Mouse (Mus musculus) neural tube, embryonic 11.5 days (tissue): ENCODE measurements at regions not wholly inside any gene's neighbourhood (a gene's known extent, or its start where the extent isn't known, plus 50 kb on each side); places are given as distances from the start of the nearest gene placed in this dataset.

Source experiments
- ATAC-seq: fragments of 200-750 bp; cut with Nextera tagmentation; 2 replicates; pipeline ENCODE4 v1.8.0; 2017; ENCODE audit warnings: moderate number of reproducible peaks, mild to moderate bottlenecking, moderate TSS enrichment, moderate library complexity; ENCODE audit not compliant: insufficient read depth, low FRiP score, low TSS enrichment
- DNase-seq: peaks from one replicate; pipeline ENCODE4 v3.0.0-alpha.2; 2015; ENCODE audit warnings: low spot score
- H3K27ac ChIP-seq: fragments of 300-500 bp; sonication (generic); 2 replicates; pipeline ENCODE4 v1.5.1; 2014; ENCODE audit warnings: low read depth, mild to moderate bottlenecking, low read length
- H3K27me3 ChIP-seq: fragments of 300-500 bp; sonication (generic); 2 replicates; pipeline ENCODE4 v1.6.1; 2014; ENCODE audit warnings: mild to moderate bottlenecking, low read length, mixed read lengths; ENCODE audit not compliant: control insufficient read depth, insufficient read depth
- H3K36me3 ChIP-seq: fragments of 300-500 bp; sonication (generic); 2 replicates; pipeline ENCODE4 v1.6.1; 2014; ENCODE audit warnings: mild to moderate bottlenecking, low read length, moderate library complexity, mixed read lengths; ENCODE audit not compliant: control insufficient read depth, insufficient read depth
- H3K4me1 ChIP-seq: fragments of 300-500 bp; sonication (generic); 2 replicates; pipeline ENCODE4 v1.6.1; 2014; ENCODE audit warnings: low read length, mixed read lengths; ENCODE audit not compliant: control insufficient read depth, insufficient read depth
- H3K4me2 ChIP-seq: fragments of 300-500 bp; sonication (generic); 2 replicates; pipeline ENCODE4 v1.6.1; 2014; ENCODE audit warnings: low read depth, mild to moderate bottlenecking, moderate library complexity
- H3K4me3 ChIP-seq: fragments of 300-500 bp; sonication (generic); 2 replicates; pipeline ENCODE4 v1.5.1; 2014; ENCODE audit warnings: low read depth, low read length
- H3K9ac ChIP-seq: fragments of 300-500 bp; sonication (generic); 2 replicates; pipeline ENCODE4 v1.6.1; 2014; ENCODE audit warnings: mild to moderate bottlenecking, low read length
- H3K9me3 ChIP-seq: fragments of 300-500 bp; sonication (generic); 2 replicates; pipeline ENCODE4 v1.6.1; 2016; ENCODE audit warnings: low read length; ENCODE audit not compliant: control insufficient read depth
- WGBS: fragments of 180-500 bp; shearing (Covaris S2); extraction: QIAGEN DNeasy Blood & Tissue Kit; methylation state at CpG from one replicate; pipeline ENCODE4 v1.1.7; 2014; 5-methylcytosine and 5-hydroxymethylcytosine counted together

DNA sequence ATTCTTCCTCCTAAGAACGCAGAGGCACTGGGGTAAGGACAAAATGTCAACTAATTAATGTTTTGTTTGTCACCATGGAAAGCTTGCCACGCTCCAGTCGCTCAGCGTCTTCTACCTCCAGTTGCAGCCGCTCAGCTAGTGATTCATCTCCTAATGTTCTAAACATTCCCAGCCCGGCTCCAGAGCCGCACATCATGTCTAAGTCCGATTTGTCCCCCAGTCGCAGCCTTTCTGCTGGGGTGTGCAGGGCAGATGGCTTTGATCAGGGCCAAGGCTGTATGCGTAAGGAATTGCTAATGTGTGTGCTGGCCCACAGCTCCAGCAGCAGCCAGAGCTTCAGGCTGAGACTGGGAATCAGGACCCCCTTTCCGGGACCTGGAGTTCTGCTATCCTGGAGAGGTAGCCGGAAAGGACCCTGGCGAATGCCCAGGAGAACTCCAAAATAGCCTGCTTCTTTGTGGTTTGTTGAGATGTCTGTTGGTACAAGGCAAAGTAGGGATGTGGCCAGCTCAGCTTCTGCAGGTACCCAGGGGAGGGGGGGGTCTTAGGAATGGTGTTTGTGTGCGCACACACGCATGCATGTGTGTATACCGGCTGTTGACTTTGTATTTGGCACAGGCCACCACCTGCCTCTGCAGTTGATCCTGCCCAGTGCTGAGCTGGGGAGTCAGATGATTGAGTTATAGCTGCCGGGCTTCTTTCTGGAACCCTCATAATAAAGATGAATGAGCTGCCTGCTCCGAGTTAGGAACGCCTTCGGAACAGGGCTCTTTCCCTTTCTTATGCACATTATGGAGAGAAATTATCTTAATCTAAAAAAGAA, 143.0 kb upstream of the Kcng1 start:
- Histone ChIP-seq H3K4me3 (no peak overlapping the region), H3K27ac (no peak overlapping the region), H3K4me2 (no peak overlapping the region), H3K4me1 (no peaks in the 10 kb centered on the region), H3K36me3 (no peaks in the 10 kb centered on the region), H3K27me3 (no peaks in the 10 kb centered on the region), H3K9ac (no peak overlapping the region), H3K9me3 (no peaks in the 10 kb centered on the region)
- DNase-seq = peak; percentile 22
- WGBS = 74% methylated on average over 20 of the region's 20 CpGs
- no peak for ATAC-seq

DNA sequence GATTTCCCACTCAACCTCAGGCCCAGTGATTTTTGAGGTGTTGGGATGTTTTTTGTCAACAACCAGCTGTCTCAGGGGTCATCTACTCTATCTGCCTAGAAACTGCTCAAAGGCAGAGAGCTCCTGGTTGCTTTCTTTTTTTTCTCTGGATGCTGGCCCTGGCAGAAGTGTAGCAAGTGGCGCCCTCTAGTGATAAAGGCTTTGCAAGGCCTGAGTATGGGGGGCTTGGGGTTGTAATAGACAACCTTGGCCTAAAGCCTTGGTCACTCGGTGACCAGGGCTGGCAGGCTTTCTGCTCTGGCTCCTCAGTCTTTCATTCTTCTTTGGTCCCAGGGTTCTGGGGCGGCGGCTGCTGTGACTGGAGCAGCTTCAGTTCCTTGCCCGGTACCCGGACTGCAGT, 142.0 kb upstream of the Kcng1 start:
- Histone ChIP-seq H3K9ac (no peak overlapping the region), H3K36me3 (no peaks in the 10 kb centered on the region), H3K4me2 (no peak overlapping the region), H3K4me3 (no peak overlapping the region), H3K27me3 (no peaks in the 10 kb centered on the region), H3K4me1 (no peaks in the 10 kb centered on the region), H3K27ac (no peak overlapping the region), H3K9me3 (no peaks in the 10 kb centered on the region)
- no peak for ATAC-seq
- peak; percentile 33 for DNase-seq
- 70% methylated on average over 6 of the region's 6 CpGs for WGBS

DNA sequence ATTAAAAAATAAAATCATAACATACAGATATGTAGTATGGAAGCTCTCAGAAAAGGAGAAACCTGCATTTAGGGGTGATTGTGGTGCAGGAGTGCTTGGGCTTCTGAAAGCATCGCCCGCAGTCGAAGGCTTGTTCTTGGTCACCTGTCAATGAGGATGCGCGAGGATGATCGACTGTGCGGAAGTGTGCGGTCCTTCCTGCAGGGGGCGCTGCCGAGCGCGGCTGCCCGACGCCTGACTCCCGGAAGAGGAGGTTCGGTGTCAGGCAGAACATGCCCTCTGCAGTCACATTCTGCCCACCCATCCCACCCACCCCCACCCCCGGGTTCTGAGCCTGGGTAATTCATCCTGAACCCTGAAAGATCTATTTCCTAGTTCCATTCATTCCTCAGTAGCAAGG, 133.6 kb upstream of the Kcng1 start:
- 20% methylated on average over 17 of the region's 17 CpGs for WGBS
- ATAC-seq (no peak), DNase-seq (peak; percentile 19)
- no peaks in the 10 kb centered on the region for H3K9me3 ChIP-seq
- H3K4me2 ChIP-seq = no peak overlapping the region
- no peaks in the 10 kb centered on the region for H3K27me3 ChIP-seq
- no peak overlapping the region for H3K4me3 ChIP-seq
- no peak overlapping the region for H3K27ac ChIP-seq
- H3K36me3 ChIP-seq = no peaks in the 10 kb centered on the region
- no peaks in the 10 kb centered on the region for H3K4me1 ChIP-seq
- no peak overlapping the region for H3K9ac ChIP-seq

DNA sequence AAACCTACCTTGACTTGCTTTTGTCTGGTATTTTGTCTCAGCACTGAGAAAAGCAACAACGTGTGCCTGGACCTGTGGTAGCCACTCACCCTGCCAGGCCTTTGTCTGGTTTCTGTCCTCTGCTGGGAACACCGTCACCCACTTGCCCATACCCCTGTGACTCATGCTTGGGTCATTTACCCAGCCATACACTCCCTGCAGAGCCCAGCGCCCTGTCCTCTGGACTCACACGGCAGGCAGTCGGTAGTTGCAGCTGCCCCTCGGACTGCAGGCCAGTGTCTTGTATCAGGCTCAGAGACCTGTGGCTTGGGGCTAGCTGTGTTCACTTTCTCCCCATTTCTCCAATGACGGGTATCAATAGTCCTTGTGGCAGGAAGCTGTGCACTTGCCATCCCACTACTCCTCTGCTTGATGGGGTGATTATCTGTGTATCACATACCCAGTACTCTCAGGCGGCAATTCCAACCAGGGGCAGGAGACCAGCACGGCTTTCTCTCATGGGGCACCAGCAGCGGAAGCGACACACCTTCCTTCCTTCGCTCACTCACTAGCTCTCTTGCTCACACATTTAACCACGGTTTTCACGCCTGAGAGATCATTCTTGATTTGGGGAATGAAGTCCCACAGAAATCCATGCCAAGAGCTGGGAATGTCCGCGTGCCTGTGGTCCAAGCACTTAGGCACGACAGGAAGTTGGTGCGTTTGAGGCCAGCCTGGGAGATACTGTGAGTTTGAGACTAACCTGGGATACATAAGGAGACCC, 132.8 kb upstream of the Kcng1 start:
- no peak overlapping the region for H3K4me3 ChIP-seq
- H3K27ac ChIP-seq = no peak overlapping the region
- no peak for ATAC-seq
- no peak overlapping the region for H3K4me2 ChIP-seq
- H3K36me3 ChIP-seq = no peaks in the 10 kb centered on the region
- no peak for DNase-seq
- H3K4me1 ChIP-seq = no peaks in the 10 kb centered on the region
- WGBS = 88% methylated on average over 18 of the region's 18 CpGs
- no peak overlapping the region for H3K9ac ChIP-seq
- H3K9me3 ChIP-seq = no peaks in the 10 kb centered on the region
- H3K27me3 ChIP-seq = no peaks in the 10 kb centered on the region

DNA sequence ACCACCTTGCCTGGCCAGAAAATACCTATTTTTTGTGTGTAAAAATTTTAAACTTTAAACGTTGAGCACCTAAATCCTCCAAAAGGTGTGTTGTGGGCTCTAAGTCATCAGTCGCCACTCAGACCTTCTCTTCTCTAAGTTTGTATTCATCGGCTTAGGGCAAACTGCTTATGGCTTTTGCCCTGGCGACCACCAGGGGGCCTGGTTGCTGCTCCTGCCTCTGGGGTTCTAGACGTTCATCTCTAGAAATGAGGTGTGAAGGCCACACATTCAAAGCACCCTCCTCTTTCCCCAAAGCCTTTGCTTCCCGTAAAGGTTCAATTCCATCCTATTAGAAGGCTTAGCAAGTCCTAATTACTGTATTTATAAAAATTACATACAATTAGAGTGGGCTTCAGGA, 131.3 kb upstream of the Kcng1 start:
- Histone ChIP-seq H3K36me3 (no peaks in the 10 kb centered on the region), H3K9me3 (no peaks in the 10 kb centered on the region), H3K4me1 (no peaks in the 10 kb centered on the region), H3K9ac (no peak overlapping the region), H3K4me2 (no peak overlapping the region), H3K27ac (no peak overlapping the region), H3K27me3 (no peaks in the 10 kb centered on the region), H3K4me3 (no peak overlapping the region)
- ATAC-seq (no peak), DNase-seq (no peak)
- WGBS = 58% methylated on average over 6 of the region's 6 CpGs

DNA sequence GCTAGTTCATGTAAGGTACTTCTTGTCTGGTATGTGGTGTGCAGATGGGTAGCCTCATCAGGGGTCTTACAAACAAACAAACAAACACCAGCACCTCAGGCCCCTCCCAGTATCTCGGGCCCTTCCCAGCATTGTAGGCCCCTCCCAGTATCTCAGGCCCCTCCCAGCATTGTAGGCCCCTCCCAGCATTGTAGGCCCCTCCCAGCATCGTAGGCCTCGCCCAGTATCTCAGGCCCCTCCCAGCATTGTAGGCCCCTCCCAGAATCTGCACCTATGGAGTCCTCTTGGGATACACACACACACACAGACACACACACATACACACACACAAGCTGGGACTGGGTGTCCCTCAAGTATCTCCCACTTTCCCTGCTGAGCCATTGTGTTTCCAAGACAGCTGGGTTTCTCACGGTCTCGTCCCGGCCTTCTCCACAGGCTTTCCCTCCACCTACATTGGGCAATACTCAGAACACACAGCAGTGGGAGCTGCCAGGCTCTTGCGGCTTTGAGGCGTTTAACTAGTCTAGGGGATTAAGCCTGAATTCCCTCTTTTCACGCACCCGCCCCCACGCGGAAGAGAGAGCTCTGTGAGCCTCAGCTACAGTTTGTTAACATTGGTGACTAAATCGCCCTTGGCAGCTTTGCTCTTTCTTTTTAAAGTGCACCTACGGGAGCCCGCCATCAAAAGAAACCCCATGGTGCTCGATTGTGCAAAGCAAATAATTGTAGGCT, 121.4 kb upstream of the Kcng1 start:
- no peak for ATAC-seq
- Histone ChIP-seq H3K27ac (no peak overlapping the region), H3K9me3 (no peaks in the 10 kb centered on the region), H3K36me3 (no peaks in the 10 kb centered on the region), H3K9ac (no peak overlapping the region), H3K4me2 (no peak overlapping the region), H3K4me3 (no peak overlapping the region), H3K4me1 (no peaks in the 10 kb centered on the region), H3K27me3 (no peaks in the 10 kb centered on the region)
- WGBS = 55% methylated on average over 16 of the region's 16 CpGs
- no peak for DNase-seq

DNA sequence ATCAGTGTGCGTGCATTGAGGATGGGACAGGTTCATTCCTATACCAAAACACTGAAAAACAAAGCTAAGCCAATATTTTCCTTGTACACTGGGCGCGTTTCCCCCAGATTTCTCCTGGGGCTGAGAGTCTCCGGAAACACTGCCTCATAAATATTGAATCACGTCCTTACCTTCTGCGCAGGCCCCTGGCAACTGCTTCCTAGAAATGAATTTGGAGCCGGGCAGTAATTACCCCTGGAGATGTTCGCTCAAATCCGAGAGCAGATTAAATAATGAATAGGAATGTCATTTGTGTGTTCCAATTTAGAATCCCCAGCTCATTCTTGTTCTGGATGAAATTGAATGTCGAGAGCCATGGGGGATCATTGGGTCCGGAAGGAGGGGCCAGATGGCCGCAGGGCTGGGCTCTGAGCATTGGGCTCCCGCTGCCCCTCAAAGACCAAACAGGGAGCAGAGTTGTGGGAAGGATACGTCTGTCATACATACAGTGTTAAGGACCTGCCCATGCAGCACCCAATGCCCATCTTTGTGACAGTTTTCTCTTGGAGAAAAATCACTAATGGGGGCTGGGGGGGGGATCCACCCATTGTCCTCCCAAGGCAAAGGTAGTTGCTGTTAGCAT, 117.7 kb upstream of the Kcng1 start:
- DNase-seq (no peak), ATAC-seq (no peak)
- Histone ChIP-seq H3K4me1 (no peaks in the 10 kb centered on the region), H3K9me3 (no peaks in the 10 kb centered on the region), H3K27me3 (no peaks in the 10 kb centered on the region), H3K27ac (no peak overlapping the region), H3K9ac (no peak overlapping the region), H3K4me2 (no peak overlapping the region), H3K36me3 (no peaks in the 10 kb centered on the region), H3K4me3 (no peak overlapping the region)
- 77% methylated on average over 14 of the region's 14 CpGs for WGBS

DNA sequence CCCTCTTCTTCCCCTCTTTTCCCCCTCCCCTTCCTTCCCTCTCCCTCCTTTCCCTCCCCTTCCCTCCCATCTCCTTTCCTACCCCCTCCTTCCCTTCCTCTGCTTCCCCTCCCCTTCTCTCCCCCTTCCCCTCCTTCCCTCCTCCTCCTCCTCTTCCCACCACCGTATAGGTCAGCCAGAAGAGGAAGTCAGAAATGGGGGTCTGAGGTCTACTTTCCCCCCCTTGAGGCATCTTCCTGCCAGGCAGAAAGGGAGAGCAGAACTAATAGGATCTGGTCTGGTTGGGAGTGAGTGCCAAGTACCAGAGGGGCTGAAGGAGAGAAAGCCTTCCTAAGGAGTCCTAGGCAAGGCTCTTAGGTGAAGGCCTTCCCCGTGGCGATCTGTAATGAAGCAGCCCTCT, 114.8 kb upstream of the Kcng1 start:
- no peaks in the 10 kb centered on the region for H3K27me3 ChIP-seq
- ATAC-seq (no peak), DNase-seq (no peak)
- WGBS = 68% methylated on average over 3 of the region's 3 CpGs
- no peaks in the 10 kb centered on the region for H3K9me3 ChIP-seq
- no peaks in the 10 kb centered on the region for H3K4me1 ChIP-seq
- no peaks in the 10 kb centered on the region for H3K36me3 ChIP-seq
- H3K9ac ChIP-seq = no peak overlapping the region
- H3K27ac ChIP-seq = no peak overlapping the region
- no peak overlapping the region for H3K4me2 ChIP-seq
- H3K4me3 ChIP-seq = no peak overlapping the region
